Mouse (Mus musculus): ENCODE results near the gene Nkx2-5.

Gene Nkx2-5

DNA sequence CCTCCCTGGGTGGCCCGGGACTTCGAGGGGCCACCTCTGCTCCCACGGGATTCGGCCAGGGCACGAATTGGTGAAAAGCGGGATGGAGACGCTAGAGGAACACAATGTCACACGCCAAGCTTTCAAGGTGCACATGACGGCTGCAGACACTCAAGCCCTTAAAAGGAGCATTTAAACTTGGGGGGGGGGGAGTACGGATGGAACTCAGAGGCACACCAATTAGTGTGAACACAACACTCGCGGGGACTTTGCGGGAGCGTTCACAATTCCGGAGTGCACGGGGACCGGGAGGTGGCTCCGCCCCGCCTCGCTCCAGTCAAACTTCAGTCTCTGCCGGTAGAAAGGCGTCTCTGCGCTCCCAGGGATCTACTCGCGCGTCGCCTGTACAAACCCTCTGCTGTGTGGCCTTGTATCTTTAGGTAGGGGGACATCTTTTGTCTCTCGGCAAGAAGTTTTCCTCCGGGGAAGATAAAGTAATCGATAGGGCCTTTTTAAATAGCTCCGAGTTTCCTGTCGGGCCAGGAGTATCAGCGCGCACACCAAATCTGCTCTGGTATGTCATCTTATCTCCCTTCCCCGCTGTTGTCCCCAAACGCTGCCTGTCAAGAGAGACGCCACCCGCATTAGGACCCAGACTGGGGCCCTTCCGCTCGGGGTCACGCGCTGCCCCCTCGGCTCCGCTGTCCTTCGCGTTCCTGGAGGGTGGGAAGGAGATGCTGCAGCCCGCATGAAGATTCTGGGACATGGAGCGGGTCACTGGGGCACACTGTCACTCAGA lies 5.7 kb upstream of the Nkx2-5 start:
- DNase-seq (ENCODE audit: low read depth, low spot score) = no peak

GRCm38 (mm10) chr17:26849746-26850357 lies 5.0 kb upstream of the Nkx2-5 start:
- no peak for DNase-seq (ENCODE audit: low read depth, low spot score)

DNA sequence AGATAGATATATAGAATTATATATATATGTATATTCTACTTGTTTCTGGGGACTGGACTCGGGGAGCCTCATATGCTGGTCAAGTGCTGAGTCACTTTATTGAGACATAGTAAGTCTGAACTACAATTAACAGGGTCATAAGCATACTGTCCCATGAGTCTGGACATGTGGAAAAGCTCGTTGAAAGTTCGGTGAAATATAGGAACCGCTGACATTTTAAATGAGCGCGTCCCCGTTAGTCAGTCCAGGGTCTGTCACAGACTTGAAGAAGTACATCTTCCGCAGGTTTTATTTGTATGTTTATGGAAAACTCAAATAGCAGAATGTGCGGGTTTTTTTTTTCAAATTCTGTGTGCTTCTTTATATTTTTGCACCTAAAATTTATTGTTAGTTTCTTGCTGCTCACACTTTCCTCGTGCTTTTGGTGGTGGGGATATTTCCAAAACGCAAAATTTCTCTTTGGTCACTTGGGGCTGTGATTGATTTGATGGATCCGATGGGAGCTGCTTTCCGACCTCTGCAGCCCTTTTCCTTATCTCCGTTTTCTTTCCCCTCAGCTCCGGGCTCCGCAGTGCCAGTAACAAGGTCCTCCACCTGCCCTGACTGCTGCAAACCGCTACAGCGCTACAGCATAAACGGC lies 4.4 kb upstream of the Nkx2-5 start:
- DNase-seq (ENCODE audit: low read depth, low spot score) = no peak

DNA sequence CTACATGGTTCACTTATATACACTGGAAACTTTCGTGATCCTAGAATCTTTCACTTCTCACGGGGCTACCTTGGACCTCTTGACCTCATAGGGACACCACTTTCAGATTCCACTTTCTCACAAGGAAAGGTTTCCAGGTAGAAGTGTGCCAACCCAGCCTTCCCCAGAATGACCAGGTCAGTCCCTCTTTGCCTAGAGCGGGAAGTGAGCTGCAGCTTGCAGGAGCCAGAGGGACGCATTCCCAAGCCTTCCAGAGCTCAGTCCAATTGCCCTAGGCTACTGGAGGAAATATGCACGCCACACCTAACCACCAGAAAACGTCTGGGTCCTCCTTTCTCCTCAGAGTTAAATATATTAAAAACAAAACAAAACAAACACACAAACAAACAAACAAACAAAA lies 3.4 kb upstream of the Nkx2-5 start:
- peak; percentile 32 for DNase-seq (ENCODE audit: low read depth, low spot score)

DNA sequence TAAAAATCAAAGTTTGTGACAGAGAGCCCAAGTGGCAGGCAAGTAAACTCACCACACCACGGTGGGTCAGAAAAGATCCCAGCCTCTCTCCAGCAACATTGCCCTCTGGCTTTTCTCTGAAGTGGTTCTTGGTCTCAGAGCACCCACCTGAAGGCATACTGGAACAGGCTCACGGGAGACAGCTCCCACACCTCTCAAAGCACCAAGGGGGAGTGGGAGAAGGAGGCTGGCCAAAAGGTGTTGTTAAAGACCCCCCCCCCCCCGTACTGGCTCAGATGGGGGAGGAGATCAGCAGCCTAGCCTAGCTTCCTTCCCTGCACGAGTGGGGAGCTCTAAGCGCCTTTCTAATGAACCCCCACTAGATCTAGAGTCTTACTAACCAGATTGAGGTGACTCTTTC lies 3.0 kb upstream of the Nkx2-5 start:
- no peak for DNase-seq (ENCODE audit: low read depth, low spot score)

- DNase-seq (ENCODE audit: low read depth, low spot score) = no peak
Observed at GRCm38 (mm10) chr17:26846411-26846810, 1.6 kb upstream of the Nkx2-5 start.

GRCm38 (mm10) chr17:26845149-26846050 lies 591 bp upstream of the Nkx2-5 start:
- DNase-seq (ENCODE audit: low read depth, low spot score) = no peak

DNA sequence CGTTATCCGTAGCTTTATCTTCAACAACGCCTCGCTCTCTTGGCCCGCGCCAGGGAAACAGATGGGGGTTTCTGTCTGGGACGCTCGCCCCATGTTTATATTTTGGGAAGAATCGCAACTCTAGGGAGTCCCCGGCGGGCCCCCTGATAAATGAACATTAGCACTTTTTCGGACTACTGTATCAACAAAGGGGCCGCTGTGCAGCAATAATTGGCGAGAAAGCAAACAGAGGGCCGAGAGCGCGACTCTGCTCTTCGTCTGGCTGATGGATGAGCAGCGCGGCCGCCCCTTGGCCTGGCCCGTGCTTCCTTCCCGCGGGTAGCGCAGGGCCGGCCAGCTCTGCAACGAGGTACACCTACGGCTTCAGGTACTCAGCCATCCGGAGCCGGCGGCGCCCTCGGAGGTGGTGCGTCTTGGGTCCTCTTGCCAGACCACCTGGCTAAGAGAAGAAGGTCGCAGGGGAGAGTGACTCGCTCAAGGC lies 398 bp downstream of the Nkx2-5 start:
- no peak for DNase-seq (ENCODE audit: low read depth, low spot score)

- DNase-seq (ENCODE audit: low read depth, low spot score) = no peak
Observed at GRCm38 (mm10) chr17:26843696-26844236, 1.0 kb downstream of the Nkx2-5 start.

DNA sequence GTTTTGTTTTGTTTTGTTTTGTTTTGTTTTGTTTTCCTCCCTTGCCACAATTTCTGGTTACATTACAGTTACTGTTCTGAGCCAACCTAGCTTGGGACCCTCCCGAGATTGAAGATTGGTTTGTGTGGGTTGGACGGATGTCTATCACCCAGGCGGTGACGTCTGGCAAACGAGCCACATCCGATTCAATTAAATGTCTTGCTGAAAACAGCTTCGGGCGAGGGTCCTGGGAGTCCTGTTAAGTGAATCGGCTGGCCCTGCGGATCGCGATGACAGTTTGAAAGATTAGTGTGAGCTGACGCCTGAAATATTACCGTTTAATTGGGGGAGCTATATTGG lies 1.6 kb downstream of the Nkx2-5 start:
- DNase-seq (ENCODE audit: low read depth, low spot score) = no peak

DNA sequence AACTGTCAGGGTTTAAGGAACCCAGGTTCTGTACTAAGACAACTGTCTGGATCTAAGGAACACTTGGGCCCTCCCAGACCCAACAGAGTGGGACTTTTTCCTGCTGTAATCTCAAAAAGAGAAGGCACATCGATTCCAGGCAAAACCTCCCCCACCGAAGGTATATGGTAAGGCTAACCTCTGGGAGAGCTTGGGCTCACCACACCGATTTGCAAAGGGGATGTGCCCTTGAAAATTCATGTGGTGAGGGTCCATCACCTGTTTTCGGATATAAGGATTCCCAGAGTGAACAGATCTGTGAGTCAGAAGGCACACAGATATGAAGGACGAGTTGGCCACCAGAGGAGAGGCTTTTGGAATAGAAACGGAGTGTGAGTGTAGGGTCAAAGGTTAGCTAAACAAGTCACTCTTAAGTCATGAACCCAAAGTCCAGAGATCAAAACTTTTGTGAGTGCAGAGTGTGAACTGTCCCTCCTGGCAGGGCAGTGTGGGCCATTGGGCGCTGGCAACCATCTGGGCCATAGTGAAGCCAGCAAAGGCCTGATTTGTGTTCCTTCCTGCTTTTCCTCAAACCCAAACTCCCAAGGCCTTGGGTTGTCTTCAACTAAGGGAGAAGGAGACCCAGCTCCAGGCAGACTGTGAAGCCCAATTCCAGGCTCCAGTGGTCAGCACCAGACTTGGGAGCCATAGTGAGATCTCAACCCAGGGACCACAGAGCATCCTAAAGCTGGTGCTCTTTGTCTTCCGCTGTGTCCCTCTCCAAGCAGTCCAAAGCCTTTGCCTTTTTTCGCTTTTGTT lies 2.2 kb downstream of the Nkx2-5 start:
- no peak for DNase-seq (ENCODE audit: low read depth, low spot score)

DNA sequence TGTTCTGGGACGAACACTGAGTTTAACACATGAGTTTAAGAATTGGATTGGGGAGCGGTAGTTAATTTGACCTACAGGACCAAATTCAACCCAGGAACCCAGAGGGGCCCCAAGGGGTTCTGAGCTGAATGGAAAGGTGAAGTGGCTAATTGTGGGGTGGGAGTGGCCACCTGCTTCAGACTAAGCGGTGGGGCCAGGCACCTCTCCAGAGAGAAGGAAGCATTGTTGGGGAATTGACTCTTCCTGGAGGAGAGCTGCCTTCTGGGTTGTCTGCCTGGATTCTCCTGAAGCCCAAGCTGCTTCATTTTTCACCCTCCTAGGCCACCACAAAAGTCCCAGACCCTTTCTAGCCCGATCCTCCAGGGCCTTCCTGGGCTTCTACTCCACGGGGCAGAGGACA lies 2.8 kb downstream of the Nkx2-5 start:
- no peak for DNase-seq (ENCODE audit: low read depth, low spot score)

DNA sequence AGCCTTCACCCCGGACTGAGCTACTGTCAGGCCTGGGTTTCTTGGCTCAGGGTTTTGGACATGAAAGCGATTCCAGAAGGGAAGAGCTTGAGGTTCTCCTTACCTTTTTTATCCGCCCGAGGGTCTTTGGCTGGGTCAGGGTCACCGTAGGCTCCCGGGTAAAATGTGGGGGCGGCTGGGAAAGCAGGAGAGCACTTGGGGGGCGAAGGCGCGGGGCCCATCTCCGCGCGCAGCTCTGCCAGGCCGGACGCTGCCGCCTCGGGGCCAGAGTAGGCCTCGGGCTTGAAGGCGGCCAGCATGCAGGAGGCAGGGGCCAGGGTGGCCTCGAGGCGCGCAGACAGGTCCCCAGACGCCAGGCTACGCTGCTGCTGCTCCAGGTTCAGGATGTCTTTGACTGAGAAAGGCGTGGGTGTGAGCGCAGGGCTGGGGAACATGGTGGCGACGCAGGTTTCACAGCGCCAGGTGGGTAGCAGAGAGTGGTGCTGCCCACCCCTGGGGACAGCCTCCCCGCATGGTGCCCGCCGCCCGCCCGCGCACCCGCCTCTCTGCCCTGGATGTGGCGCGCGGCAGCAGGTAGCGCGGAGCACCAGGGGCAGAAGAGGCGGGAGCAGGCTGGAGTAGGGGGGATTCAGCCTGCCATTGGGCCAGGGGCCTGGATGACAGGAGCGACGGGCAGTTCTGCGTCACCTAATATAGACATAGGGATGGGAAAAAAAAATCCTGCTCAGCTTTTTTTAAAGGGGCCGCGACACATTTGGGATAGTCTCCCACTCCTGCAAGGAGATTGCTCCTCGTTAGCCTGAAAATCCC lies 3.7 kb downstream of the Nkx2-5 start:
- no peak for DNase-seq (ENCODE audit: low read depth, low spot score)

GRCm38 (mm10) chr17:26840439-26840780 lies 4.4 kb downstream of the Nkx2-5 start:
- no peak for DNase-seq (ENCODE audit: low read depth, low spot score)

GRCm38 (mm10) chr17:26839718-26840438 lies 4.9 kb downstream of the Nkx2-5 start:
- no peak for DNase-seq (ENCODE audit: low read depth, low spot score)

DNA sequence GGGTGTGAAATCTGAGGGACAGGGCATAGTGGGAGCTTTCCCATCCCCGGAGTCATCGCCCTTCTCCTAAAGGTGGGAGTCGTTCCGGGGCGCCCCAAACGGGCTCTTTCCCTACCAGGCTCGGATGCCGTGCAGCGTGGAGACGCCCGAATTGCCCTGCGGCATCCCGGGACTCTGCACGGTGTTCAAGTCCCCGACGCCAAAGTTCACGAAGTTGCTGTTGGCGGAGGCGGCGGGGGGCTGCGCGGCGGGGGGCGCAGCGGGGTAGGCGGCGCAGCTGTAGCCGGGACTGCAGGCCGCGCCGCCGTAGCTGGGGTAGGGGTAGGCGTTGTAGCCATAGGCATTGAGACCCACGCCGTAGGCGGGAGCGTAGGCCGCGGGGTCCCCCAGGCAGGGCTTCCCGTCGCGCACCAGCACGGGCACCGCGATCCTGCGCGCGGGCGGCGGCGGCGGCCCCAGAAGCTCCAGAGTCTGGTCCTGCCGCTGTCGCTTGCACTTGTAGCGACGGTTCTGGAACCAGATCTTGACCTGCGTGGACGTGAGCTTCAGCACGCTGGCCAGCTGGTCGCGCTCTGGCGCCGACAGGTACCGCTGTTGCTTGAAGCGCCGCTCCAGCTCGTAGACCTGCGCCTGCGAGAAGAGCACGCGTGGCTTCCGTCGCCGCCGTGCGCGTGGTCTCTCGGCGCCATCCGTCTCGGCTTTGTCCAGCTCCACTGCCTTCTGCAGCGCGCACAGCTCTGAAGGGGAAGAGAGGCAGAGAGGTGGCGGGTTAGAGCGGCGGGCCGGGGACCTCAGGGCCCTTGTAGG lies 5.7 kb downstream of the Nkx2-5 start:
- no peak for DNase-seq (ENCODE audit: low read depth, low spot score)

DNA sequence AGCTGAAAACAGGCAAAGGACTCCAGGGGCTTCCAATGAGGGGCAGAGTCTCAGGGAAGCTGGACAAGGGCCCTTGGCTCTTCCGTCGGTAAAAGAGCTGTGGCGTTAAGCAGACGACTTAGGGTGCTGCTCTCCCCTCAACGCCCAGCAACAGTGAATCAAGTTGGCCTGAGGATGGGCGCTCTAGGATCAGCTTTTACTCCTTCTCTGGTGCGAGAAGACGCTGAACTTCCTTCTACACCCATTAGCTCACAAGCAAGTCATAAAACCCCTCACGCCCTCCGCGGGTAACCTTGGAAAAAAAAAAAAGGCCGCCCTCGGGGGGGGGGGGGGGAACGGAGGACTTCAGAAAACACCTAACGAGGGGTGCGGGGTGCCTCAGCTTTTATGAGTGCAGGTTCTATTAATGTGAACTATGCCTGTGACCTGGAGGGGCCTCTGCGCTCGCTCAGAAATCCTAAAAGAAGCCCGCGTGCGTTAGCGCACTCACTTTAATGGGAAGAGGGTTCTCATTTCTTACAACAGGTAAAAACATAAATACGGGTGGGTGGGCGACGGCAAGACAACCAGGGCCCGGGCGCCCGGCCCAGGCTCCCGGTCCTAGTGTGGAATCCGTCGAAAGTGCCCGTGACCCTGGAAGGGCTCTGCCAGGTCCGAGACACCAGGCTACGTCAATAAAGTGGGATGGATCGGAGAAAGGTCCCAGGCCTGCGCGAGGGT lies 6.5 kb downstream of the Nkx2-5 start:
- no peak for DNase-seq (ENCODE audit: low read depth, low spot score)

DNA sequence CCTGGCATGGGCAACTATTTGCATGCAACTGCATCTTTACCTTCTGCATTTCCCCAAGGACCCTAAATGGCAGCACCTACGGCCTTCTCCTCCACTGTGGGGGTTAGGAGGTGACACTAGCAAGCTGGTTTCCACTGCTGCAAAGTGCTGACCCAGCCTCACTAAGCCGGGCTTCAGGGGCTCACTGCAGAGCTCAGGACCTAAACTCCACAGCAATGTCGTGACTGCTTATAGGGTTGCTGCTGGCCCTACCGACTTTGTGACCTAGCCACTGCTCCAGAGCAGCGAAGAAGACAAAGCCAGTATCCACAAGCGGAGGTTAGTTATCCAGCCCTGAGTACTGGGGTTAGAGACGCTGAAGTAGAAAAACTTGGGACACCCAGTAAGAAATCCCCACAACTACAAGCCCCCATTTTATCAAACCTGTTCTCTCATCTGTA lies 7.2 kb downstream of the Nkx2-5 start:
- no peak for DNase-seq (ENCODE audit: low read depth, low spot score)
